Mouse (Mus musculus): ENCODE data around the gene Lrrc1. TPM values are rescaled to one million over a fixed set of nuclear protein-coding genes. Genes with fewer than 3 reads are reported as not detected.

The Lrrc1 gene
- total and polyA plus RNA-seq, 3 experiments, result 5.3 to 12.1 TPM; not detected in 1

DNA sequence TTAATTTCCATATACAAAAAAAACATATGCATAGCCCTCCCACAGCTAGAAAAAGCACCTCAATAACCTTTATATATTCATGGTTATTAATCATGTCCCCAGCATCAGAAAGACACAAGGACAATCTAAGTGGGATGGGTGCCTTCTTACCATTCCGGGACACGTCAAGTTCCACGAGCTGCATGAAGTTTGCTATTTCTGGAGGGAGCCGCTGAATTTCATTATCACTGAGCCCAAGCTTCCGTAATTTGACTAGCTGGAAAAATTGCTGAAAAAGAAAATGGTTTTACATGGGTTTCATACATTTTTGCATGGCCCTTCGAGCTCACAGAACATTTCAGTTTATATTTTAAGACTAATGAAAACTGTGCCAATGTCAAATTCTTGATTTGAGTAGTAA, 45.6 kb downstream of the Lrrc1 start:
- Histone ChIP-seq H3K4me3 (ENCODE audit: control insufficient read depth in 1 of 2, insufficient read depth in 1 of 2, low read depth in 2 of 2, low read length in 2 of 2) (no peak overlapping the region), H3K4me1 (ENCODE audit: control insufficient read depth in 1 of 2, insufficient read depth in 2 of 2, low read length in 2 of 2) (peaks cover 22 to 31% of the 10 kb centered on the region in 2 experiments), H3K9ac (ENCODE audit: control insufficient read depth, low read depth, low read length, poor library complexity, severe bottlenecking) (no peak overlapping the region), H3K27me3 (ENCODE audit: control insufficient read depth in 1 of 2, insufficient read depth in 2 of 2, low read length in 2 of 2) (no peaks in the 10 kb centered on the region), H3K36me3 (ENCODE audit: control insufficient read depth in 1 of 2, insufficient read depth in 2 of 2, low read length in 2 of 2) (peaks cover 0 to 32% of the 10 kb centered on the region in 2 experiments; a peak in 2 of 4 replicates), H3K27ac (ENCODE audit: control insufficient read depth, low read depth, low read length) (no peak overlapping the region), H3K79me2 (ENCODE audit: control insufficient read depth, insufficient read depth, low read length, poor library complexity) (0 out of 2 replicates have a peak, but pooled peaks cover 3% of the 10 kb centered on the region), H3K9me3 (replicated peaks; ENCODE audit: insufficient read depth, low read length) (no peaks in the 10 kb centered on the region)
- no peak for TF ChIP-seq ZMIZ1 (IDR thresholded peaks at IDR 0.05; ENCODE audit: low read depth, low read length)
- no peak for TF ChIP-seq CTCF (IDR thresholded peaks at IDR 0.05 in 2 of 3, conservative IDR thresholded peaks at IDR 0.05 in 1 of 3; ENCODE audit: control insufficient read depth in 1 of 3, insufficient read depth in 1 of 3, low read depth in 2 of 3, low read length in 3 of 3, poor library complexity in 1 of 3, severe bottlenecking in 1 of 3)
- TF ChIP-seq KAT2A (conservative IDR thresholded peaks at IDR 0.05; ENCODE audit: low read depth, low read length), result no peak
- TF ChIP-seq GABPA (IDR thresholded peaks at IDR 0.05; ENCODE audit: low read depth, low read length), result no peak
- no peak for TF ChIP-seq HCFC1 (IDR thresholded peaks at IDR 0.05; ENCODE audit: low read depth, low read length)
- TF ChIP-seq CHD1 (IDR thresholded peaks at IDR 0.05; ENCODE audit: low read depth, low read length), result no peak
- no peak for TF ChIP-seq ETS1 (IDR thresholded peaks at IDR 0.05; ENCODE audit: low read depth, low read length)
- no peak for TF ChIP-seq TBP (IDR thresholded peaks at IDR 0.05; ENCODE audit: low read depth, low read length)
- TF ChIP-seq POLR2AphosphoS5 (IDR thresholded peaks at IDR 0.05; ENCODE audit: borderline replicate concordance, low read depth, low read length), result no peak
- TF ChIP-seq MYB (IDR thresholded peaks at IDR 0.05; ENCODE audit: low read depth, low read length), result no peak
- TF ChIP-seq SIN3A (IDR thresholded peaks at IDR 0.05; ENCODE audit: low read length), result no peak
- TF ChIP-seq MEF2A (IDR thresholded peaks at IDR 0.05; ENCODE audit: extremely low read depth, insufficient replicate concordance, low read depth, low read length, poor library complexity, severe bottlenecking), result no peak
- TF ChIP-seq E2F4 (IDR thresholded peaks at IDR 0.05; ENCODE audit: borderline replicate concordance, low read depth, low read length), result no peak
- TF ChIP-seq ZKSCAN1 (IDR thresholded peaks at IDR 0.05; ENCODE audit: low read depth, low read length), result no peak
- TF ChIP-seq RCOR1 (IDR thresholded peaks at IDR 0.05; ENCODE audit: low read depth, low read length), result no peak
- TF ChIP-seq SMC3 (IDR thresholded peaks at IDR 0.05; ENCODE audit: low read depth, low read length), result no peak
- no peak for TF ChIP-seq JUND (IDR thresholded peaks at IDR 0.05; ENCODE audit: low read depth, low read length)
- no peak for DNase-seq (ENCODE audit: low read depth, low spot score)

DNA sequence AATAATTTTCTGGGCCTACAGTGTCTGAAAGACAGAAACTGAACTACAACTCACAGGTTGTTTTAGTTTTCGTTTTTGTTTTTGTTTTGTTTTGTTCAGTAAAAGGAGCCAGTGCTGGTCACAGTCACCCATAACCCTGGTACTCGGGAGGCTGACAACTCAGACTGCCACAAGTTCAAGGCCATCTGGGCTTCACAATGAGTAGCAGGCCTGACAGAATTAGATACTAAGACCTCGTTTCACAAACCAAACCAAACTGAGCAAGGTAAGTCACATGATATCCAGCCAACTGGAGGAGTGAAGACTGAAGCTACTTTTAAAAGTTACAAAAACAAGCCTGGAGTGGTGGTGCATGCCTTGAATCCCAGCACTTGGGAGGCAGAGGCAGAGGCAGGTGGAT, 46.3 kb downstream of the Lrrc1 start:
- Histone ChIP-seq H3K4me1 (ENCODE audit: control insufficient read depth in 1 of 2, insufficient read depth in 2 of 2, low read length in 2 of 2) (peaks cover 27 to 36% of the 10 kb centered on the region in 2 experiments), H3K9ac (ENCODE audit: control insufficient read depth, low read depth, low read length, poor library complexity, severe bottlenecking) (no peak overlapping the region), H3K27me3 (ENCODE audit: control insufficient read depth in 1 of 2, insufficient read depth in 2 of 2, low read length in 2 of 2) (no peaks in the 10 kb centered on the region), H3K4me3 (ENCODE audit: control insufficient read depth in 1 of 2, insufficient read depth in 1 of 2, low read depth in 2 of 2, low read length in 2 of 2) (no peak overlapping the region), H3K9me3 (replicated peaks; ENCODE audit: insufficient read depth, low read length) (no peaks in the 10 kb centered on the region), H3K79me2 (ENCODE audit: control insufficient read depth, insufficient read depth, low read length, poor library complexity) (0 out of 2 replicates have a peak, but pooled peaks cover 3% of the 10 kb centered on the region), H3K27ac (ENCODE audit: control insufficient read depth, low read depth, low read length) (no peak overlapping the region), H3K36me3 (ENCODE audit: control insufficient read depth in 1 of 2, insufficient read depth in 2 of 2, low read length in 2 of 2) (peaks cover 0 to 37% of the 10 kb centered on the region in 2 experiments; a peak in 2 of 4 replicates)
- no peak for DNase-seq (ENCODE audit: low read depth, low spot score)
- TF ChIP-seq ELF1 (IDR thresholded peaks at IDR 0.05; ENCODE audit: low read depth, low read length) (no peak), ZNF384 (IDR thresholded peaks at IDR 0.05; ENCODE audit: low read depth, low read length) (no peak), USF2 (IDR thresholded peaks at IDR 0.05; ENCODE audit: borderline replicate concordance in 1 of 2, insufficient read depth in 1 of 2, low read depth in 1 of 2, low read length in 2 of 2) (no peak), GATA1 (IDR thresholded peaks at IDR 0.05; ENCODE audit: low read depth, low read length) (no peak), MAZ (IDR thresholded peaks at IDR 0.05; ENCODE audit: low read depth, low read length) (no peak), UBTF (IDR thresholded peaks at IDR 0.05; ENCODE audit: borderline replicate concordance, insufficient read depth, low read depth, low read length) (no peak), EP300 (IDR thresholded peaks at IDR 0.05; ENCODE audit: low read depth in 1 of 2, low read length in 2 of 2) (no peak), MAX (IDR thresholded peaks at IDR 0.05; ENCODE audit: low read length) (no peak), ZKSCAN1 (IDR thresholded peaks at IDR 0.05; ENCODE audit: low read depth, low read length) (no peak), CHD1 (IDR thresholded peaks at IDR 0.05; ENCODE audit: low read depth, low read length) (no peak), ZC3H11A (IDR thresholded peaks at IDR 0.05; ENCODE audit: low read depth, low read length) (no peak), HCFC1 (IDR thresholded peaks at IDR 0.05; ENCODE audit: low read depth, low read length) (no peak), TAL1 (IDR thresholded peaks at IDR 0.05; ENCODE audit: low read length) (no peak), NELFE (IDR thresholded peaks at IDR 0.05; ENCODE audit: low read depth, low read length) (no peak), POLR2A (IDR thresholded peaks at IDR 0.05; ENCODE audit: control insufficient read depth in 1 of 2, insufficient read depth in 1 of 2, low read depth in 1 of 2, low read length in 2 of 2, poor library complexity in 1 of 2) (no peak), RAD21 (IDR thresholded peaks at IDR 0.05; ENCODE audit: low read depth, low read length) (no peak)

Measured in MEL (cell line).